Mouse (Mus musculus) ovary, adult 18-20 months (tissue): Measurements from ENCODE around the gene Mknk2.

Source experiments
- DNase-seq: peaks from one replicate; pipeline ENCODE4 v3.0.0; 2022; ENCODE audit warnings: low spot score, mixed read lengths

Gene Mknk2

DNA sequence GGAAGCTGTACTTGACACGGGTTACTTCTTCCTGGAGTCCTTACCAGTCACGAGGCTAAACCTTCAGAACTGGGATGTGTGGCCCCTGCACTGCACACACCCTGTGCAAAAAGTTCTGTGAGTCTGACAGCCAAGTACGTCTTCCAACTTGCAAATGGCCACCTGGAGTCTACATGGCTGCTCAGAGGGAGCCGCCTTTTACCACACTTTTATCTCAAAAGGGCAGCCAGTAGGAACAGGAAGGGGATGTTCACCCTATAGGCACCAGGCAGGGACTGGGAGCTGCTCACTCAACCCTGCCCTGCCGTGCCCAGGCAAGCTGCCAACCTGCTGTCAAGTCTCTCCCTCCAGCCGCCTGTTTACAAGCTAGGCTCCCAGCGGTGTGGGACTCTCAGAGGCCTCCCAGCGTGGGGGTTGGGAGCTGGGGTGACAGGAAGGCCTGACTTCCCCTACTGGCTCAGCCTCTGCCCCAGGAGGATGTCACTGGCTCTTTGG, at the start of gene Mknk2:
TSS of gene Mknk2 (minus strand) at position 171 of the 495 bp plus-strand sequence.
- peak; percentile 89 for DNase-seq

DNA sequence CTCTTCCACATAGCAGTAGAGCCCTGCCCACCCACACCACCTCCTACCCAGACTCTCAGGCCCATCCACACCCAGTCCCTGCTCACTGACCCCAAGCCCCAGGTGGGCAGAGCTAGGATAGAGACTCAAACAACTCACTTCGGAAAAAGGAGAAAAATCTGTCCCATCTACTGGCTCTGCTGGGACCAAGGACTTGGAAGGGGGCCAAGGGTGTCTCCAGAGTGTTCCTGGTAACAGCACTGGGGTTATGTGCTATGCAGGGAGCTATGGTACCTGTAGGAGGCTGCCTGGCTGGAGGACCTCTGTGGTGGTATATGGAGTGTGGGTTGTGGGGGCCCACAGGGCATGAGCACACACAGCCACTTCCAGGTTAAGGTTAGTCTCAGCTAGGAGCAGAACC, 39.4 kb upstream of the Mknk2 start:
- DNase-seq: no peak

DNA sequence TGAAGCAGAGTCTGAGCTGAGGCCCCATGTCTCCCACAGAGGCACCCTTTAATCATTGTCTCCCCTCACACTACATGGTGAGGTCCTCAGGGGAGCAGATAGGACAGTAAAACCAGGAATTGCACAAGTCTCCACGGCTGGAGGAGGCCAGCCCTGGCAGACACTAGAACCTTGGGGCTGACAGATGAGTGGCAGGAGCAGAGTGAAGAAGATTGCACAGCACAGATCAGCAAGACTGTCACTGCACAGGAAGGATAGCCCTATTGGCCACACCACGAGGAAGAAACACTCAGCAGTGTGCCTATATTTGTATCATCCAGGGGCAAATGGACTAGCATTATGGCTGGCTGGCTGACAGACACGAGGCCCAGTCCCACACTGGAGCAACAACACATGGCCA, 32.9 kb upstream of the Mknk2 start:
- no peak for DNase-seq

DNA sequence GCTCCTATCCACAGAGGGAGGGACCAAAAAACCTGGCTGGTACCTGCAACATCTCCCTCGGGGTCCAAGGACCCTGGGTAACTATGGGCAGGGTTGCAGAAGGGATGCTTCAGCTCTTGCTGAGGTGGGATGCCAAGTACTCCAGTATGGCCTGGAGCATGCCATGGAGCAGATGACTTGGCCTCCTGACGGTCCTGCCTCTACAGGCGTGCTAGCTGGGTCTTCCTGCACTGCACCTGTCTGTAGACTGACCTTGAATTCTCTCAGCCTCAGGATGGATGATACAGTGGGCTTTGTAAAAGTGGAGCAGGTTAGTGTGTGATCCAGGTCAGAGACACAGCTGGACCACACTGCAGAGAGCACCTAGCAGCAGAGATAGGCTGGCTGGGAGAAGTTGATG, 27.6 kb upstream of the Mknk2 start:
- no peak for DNase-seq

DNA sequence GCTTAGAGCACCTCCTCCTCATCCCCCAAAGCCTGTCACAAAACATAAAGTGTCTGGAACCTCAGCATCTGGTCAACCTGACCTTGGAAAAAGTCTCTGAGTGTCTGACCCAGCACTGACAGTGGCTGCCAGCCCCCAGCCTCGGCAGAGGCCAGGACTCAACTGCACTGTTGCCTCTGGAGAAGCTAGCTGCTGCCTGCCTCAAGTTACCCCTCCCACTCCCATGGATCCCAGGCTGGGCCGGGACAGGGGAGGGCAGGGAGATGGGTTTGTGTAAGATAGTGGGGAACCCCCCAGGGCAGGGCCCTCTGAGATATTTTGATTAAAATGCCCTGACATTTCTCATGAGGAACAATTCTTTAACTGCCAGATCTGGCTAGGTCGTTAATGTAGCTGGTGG, 27.1 kb upstream of the Mknk2 start:
- DNase-seq: no peak

DNA sequence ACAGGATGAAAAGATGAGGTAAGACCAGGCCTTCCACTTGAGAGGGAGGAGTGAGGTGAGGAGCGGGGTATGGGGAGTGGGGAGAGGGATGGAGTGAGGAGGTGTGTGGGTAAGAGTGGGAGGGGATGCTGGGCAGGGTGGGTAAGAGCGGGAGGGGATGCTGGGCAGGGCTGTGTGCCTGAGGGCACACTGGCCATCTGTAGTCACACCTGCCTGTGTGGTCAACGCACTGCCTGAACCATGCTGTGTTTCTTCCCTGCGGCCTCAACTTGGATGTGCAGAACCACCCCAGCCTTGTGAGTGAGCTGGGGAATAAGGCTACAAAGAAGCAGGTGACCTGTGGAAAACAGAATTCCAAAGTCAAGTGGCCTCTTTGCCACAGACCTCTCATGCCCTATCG, 26.5 kb upstream of the Mknk2 start:
- DNase-seq: no peak

DNA sequence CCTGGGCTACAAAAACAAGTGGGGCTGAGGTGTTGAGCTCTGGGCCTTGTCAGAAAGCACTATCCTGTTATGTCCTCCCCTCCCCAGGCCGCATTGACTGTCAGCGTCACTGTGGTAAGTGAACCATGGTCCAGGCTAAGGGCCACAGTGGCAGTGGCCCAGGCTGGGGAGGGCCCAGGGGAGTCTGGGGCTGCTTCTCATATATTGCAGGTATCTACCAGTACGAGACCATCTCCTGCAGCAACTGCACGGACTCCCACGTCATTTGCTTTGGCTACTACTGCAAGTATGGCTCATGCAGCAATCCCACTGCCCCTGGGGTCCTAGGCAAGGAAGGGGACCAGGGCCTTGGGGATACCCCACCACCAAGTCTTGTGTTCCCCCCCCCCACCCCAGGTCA, 25.7 kb upstream of the Mknk2 start:
- DNase-seq: no peak

DNA sequence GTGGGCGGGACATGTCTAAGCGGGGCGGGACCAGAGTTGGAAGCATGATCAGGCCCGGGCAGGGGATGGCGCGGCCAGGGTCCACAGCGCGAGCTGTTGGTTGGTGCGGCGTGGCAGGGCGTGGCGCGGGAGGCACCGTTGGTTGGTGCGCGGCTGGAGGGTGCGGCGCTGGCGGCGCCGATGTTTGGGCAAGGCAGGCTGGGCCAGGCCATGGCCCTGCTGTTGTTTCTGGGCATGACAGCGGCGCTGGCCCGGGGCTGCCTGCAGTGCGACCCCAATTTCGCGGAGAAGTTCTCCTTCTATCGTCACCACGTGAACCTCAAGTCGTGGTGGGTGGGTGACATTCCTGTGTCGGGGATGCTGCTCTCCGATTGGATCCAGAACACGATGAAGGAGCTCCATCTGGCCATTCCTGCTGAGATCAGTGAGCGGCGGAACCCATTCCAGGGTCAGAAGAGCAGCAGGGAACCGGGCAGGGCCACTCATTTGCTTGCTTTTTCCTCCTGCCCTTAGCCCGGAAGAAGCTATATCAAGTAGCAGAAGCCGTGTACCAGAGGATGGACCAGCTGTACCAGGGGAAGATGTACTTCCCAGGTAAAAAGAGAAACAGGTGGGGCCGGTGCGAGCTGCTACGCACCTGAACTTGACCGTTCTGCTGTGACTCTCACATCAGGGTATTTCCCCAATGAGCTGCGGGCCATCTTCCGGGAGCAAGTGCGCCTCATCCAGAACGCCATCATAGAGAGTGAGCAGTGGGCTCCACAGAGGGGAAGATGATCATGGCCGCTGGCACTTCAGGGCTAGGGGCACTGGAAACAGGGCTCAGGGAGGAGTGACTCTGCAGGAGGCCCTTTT, 24.9 kb upstream of the Mknk2 start:
- DNase-seq: peak; percentile 95

DNA sequence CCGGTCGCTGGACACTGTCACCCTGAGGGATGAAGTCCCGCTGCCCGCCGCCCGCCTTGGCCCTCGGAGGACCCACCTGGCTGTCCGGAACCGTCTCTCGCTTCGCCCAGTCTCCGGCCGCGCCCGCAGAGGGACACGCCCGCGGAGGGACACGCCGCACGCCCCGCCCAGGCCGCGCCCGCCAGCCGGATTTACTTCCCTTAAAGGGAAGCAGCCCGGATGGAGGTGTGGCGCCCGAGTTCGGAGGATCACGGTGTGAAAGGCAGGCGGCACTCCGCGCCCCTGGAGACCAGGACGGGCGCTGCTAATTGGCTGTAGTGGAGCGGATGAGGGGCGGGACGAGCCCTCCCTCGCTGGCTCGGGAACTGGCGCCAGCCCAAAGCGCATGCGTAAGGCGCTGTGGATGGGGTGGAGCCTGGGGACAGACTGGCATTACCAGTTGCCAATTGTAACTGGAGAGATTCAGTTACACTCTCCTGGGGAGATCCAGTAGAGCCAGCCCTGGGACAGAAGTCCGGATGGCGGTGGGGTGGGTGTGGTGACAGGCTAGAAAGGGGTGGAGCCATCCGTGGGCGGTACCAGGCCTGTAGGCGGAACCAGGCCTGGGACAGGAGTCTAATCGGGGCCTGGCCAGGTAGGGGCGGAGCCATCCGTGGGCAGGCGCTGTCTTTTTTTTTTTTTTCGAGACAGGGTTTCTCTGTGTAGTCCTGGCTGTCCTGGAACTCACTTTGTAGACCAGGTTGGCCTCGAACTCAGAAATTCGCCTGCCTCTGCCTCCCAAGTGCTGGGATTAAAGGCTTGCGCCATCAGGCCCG, 24.0 kb upstream of the Mknk2 start, which contains the start of the genes Mob3a and Izumo4:
TSS of gene Mob3a (minus strand) at position 257 of the 815 bp plus-strand sequence.
TSS of gene Izumo4 (plus strand) at position 464 of the 815 bp plus-strand sequence.
- peak; percentile 100 for DNase-seq

DNA sequence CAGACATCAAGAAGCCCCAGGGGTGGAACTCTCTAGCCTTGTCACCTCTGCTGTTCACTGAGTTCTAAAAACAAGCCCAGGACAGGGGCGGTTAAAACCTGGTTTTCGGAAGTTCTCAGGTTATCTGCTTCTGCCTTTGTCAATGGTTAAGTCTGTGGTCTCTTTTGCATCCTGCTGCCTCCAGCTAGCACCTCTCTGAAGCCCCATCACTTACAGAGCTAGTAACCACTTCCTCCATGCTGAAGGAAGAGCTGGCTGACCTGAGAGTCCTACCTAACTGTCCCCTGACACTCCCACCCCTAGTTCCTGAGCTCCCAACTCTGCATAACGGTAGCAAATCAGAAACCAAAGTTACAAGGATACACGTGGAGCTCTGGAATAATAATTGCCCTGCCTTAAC, 22.8 kb upstream of the Mknk2 start:
- DNase-seq: no peak

DNA sequence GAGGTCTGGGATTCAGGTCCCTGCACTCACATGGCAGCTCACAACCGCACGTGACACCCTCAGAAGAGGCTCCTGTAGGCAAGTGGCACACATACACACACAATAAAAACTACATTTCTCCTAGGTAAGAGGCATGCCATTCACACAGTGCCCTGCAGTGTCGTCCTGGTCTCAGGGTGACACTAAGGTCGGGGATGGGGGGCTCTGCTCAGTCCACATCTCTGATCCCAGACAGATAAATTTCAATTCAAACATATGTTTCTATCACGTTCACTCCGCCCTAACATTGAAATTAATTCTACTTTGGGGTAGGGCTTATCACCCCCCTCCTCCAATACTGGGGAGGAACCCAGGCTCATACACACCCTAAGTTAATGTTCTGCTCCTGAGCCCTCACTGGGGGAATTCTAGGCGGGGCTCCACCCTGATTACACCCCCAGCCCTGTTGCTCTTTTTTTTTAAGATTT, 22.2 kb upstream of the Mknk2 start:
- no peak for DNase-seq

DNA sequence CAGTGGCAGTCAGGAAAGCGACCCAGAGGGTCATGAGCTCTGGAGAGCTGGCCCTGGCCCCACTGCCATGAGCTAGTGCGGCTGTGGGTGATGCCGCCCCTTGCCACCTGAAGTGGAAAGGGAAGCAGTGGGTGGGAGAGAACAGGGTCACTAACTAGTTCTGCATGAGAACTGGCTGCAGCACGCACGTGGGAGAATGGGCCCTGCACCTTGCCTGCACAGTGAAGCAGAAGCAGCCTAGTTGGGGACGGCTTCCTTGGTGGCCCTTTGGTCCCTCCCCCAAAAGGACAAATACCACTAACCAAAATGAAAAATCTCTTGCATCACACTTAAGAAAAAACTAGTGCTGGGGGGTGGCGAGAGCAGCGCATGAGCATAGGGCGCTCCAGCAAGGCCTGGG, 20.7 kb upstream of the Mknk2 start:
- no peak for DNase-seq

DNA sequence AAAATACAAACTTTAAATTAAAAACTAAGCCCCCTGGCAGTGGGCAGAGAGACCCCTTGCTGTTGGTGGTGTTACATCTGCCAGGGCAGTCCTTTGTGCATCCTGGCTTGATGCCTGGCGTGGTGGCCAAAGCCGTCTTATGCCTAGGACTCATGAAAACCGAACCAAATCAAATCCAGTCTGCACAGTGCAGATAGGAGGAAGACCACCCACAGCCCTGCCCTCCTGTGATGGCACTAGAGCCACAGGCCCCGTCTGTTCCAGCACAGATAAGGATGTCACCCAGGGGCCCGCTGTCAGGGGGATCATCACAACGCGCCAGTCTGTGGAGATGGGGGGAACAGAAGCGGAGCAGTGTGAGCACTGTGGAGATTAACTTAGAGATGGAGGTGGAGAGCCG, 19.9 kb upstream of the Mknk2 start:
- no peak for DNase-seq

DNA sequence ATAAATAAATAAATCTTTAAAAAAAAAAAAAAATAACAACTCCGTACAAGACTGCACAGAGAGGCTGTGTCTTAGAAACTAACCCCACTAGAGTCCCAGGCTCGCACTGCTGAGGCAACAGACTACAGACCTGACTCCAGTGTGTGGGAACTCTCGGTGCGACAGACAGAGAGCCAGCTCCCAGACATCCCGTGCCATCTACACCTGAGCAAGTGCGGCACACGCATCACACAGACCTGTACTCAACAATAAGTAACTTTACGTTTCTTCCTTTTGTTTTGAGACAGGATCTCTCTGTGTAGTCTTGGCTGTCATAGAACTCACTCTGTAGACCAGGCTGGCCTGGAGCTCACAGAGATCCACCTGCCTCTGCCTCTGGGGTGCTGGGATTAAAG, 19.5 kb upstream of the Mknk2 start:
- no peak for DNase-seq

DNA sequence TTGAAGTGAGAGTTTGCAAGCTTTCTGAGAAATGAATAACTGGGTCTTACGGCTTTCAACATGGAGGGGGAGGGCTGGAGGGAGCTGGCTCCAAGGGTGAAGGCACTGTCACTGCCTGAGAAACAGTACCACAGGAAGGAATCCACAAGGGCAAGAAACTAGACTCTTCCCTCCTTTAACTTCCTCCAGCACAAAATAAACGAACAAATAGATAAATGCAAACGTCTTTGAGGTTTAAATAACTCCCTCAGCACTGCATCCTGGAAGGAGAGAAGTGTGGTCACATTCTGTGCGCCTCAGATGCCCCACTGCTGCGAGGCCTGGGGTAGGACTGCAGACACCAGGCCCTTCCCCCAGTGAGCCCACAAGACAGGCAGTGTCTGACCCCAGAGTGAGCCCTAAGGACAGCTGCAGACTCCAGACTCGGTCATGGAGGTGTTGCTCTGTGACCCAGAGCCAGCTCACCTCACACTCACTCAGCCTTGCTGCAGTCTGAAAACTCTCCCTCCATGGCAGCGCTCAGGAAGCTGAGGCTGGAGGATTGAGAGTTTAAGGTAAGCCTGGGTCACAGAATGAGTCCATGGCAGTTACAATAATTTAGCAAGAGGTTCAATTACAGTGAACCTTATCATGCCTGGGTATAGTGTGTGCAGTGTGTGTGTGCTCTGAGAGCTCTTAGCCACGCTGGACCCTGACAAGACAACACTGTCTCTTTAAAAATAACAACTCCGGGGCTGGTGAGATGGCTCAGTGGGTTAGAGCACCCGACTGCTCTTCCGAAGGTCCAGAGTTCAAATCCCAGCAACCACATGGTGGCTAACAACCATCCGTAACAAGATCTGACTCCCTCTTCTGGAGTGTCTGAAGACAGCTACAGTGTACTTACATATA, 18.8 kb upstream of the Mknk2 start:
- no peak for DNase-seq

DNA sequence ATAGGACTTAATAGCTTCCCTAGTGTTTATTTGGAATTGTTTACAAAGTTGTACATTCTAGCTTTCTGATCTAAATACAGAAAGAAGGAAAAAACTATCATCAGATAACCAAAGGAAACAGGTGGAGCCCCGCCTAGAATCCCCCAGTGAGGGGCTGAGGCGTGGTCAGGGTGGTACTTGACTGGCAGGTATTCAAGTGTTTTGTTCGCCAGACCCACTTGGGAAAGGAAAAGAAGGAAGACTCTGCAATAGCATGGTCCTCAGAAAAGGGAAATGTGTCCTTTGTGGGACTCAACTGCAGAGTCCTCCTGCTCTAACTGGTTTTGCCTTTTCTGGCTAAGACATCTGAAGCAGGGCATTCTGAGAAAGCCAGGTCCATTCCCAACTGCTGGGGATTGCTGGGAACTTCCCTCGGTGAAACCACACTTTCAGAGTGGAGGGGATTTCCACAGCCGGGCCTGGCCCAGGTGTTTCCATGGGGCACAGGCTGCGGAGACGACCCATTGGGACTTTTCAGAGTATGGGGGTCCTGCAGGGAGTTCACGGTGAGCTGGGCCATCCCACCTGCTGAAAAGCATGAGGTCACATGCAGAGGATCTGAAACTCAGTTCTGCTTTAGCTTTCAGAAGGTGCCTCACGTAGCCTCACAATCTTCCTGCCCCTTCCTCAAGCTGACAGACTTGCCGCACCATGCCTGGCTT, 18.0 kb upstream of the Mknk2 start:
- DNase-seq: no peak

DNA sequence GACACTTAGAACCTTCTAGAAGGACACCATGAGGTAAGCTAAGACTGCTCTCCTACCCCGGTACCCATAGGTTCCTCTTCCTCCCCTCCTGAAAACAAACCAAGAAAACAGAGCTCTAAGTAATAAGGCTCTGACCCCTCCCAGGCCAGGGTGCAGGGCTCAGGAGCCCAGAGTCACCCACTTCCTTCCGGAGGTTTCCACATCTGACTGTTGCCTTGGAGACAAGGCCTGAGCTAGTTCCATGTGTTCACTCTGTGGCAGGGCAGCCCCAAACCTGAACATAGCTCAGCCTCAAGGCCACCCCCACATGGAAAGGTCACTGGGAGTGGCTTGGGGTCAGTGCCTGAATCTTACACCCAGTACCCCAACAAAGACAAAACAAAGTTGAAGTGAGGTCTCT, 17.3 kb upstream of the Mknk2 start:
- DNase-seq: no peak

DNA sequence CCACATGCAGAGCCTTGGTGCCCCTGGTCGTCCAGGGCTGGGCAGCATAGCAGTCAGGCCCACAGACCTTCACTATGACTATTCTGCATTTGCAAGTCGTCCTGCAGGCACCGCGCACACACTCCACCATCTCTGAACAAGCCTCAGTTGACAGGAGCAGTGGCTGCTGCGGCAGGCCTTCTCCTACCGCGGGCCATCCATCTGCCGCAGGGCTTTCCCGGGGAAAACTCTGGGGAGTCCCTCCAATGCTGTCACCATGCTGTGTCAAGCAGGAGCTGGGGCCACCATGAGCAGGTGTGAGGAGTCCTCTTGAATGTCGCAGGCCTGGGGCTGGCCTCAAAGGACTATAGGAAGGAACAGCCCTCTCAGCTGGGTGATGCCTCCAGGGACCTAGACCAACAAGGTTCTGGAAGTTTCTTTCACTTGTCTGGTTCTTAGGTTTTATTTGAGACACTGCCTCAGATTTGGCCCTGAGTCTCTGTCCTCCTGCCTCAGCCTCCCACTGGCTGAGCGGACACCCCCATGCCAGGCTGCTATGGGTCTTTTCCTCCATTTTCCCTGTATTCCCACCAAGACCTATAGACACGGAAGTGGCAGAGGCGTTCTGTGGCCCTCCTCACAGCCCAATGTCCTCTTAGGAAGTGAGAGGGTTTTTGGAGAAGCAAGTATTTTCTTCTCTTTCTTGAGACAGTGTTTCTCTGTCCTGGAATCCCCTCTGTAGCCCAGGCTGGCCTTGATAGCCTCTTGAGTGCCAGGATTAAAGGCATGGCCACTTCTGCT, 16.4 kb upstream of the Mknk2 start:
- DNase-seq: no peak

DNA sequence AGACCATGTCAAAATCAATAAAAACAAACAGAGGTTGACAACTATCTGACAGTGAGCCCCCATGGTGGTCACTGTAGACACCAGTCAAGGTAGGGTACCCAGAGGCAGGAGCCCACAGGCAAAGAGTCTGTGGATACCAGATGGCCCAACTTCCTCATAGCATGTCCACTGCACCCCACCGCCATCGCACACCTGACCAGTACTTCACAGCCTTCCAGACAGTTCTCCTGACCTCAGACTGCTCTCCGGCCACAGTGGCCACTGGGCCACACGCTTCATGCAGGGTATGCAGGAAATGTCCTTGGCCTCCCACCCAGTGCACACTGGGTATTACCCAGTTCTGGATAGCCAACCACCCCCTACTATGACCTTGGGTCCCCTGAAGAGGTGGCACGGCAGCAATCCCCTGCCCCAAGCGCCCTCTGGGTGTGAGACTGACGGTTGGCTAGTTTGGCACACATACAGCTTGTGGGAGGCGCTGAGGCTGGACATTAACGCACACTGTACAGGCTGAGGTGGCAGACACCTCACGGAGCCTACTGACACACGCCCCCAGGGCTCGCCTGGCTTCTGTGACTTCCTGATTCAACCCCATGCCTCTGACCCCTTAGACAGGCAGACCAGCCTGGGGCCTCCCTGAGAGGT, 15.6 kb upstream of the Mknk2 start:
- DNase-seq: no peak
